Mouse (Mus musculus): ENCODE measurements around the gene Tmem140.

Tmem140 gene

GRCm38 (mm10) chr6:34907696-34908260 lies 44.8 kb downstream of the Tmem140 start:
- no peak for DNase-seq (ENCODE audit: low spot score in 2 of 2)

- DNase-seq (ENCODE audit: low spot score in 2 of 2), result no peak
Measured at GRCm38 (mm10) chr6:34909631-34910345, 46.8 kb downstream of the Tmem140 start.

GRCm38 (mm10) chr6:34910371-34911219 lies 47.6 kb downstream of the Tmem140 start, which contains the start of gene Wdr91:
Wdr91 (minus strand) TSS chr6:34910876.
- peak; percentile 88 to 92 for DNase-seq (ENCODE audit: low spot score in 2 of 2)

- DNase-seq (ENCODE audit: low spot score in 2 of 2), result no peak
Measured at GRCm38 (mm10) chr6:34913341-34914040, 50.5 kb downstream of the Tmem140 start.

- DNase-seq (ENCODE audit: low spot score in 2 of 2), result no peak
Measured at GRCm38 (mm10) chr6:34914462-34914861, 51.5 kb downstream of the Tmem140 start.

- DNase-seq (ENCODE audit: low spot score in 2 of 2), result no peak
Measured at GRCm38 (mm10) chr6:34919146-34919545, 56.2 kb downstream of the Tmem140 start.

GRCm38 (mm10) chr6:34919956-34920355 lies 57.0 kb downstream of the Tmem140 start, which contains the start of gene Stra8:
Stra8 (plus strand) TSS chr6:34920163.
- DNase-seq (ENCODE audit: low spot score in 2 of 2), result no peak

- DNase-seq (ENCODE audit: low spot score in 2 of 2), result no peak
Measured at GRCm38 (mm10) chr6:34920631-34921030, 57.7 kb downstream of the Tmem140 start.

GRCm38 (mm10) chr6:34921941-34922340 lies 59.0 kb downstream of the Tmem140 start:
- no peak for DNase-seq (ENCODE audit: low spot score in 2 of 2)
